Mouse (Mus musculus): ENCODE data around the gene Fgd6. TPM values are rescaled to one million over a fixed set of nuclear protein-coding genes. Genes with fewer than 3 reads are reported as not detected.

Gene Fgd6
- total RNA-seq, 2 experiments from 2014 or later: 0.58 to 1.6 TPM

GRCm38 (mm10) chr10:94133081-94133480, 97.3 kb downstream of the Fgd6 start:
- no peak for ATAC-seq (replicated peaks; ENCODE audit: poor library complexity)

DNA sequence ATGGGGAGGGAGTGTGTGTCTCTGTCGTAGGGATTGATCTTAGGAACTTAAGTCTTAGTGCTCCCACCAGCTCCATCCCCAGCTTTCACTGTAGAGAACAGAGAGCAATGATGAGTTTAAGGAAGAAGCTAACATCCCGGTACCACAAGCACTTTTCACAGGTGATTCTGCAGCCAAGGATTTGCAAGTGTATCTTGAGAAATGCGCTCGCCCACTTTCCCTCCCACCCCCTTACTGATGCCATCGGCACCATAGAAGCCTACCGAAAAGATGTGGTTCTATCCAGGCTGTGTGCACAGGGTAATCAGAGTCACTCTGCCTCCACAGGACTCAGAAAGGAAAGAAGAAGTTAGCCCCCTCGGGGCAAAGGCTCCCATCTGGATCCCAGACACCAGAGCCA, 97.9 kb downstream of the Fgd6 start:
- no peak for ATAC-seq (replicated peaks; ENCODE audit: poor library complexity)

DNA sequence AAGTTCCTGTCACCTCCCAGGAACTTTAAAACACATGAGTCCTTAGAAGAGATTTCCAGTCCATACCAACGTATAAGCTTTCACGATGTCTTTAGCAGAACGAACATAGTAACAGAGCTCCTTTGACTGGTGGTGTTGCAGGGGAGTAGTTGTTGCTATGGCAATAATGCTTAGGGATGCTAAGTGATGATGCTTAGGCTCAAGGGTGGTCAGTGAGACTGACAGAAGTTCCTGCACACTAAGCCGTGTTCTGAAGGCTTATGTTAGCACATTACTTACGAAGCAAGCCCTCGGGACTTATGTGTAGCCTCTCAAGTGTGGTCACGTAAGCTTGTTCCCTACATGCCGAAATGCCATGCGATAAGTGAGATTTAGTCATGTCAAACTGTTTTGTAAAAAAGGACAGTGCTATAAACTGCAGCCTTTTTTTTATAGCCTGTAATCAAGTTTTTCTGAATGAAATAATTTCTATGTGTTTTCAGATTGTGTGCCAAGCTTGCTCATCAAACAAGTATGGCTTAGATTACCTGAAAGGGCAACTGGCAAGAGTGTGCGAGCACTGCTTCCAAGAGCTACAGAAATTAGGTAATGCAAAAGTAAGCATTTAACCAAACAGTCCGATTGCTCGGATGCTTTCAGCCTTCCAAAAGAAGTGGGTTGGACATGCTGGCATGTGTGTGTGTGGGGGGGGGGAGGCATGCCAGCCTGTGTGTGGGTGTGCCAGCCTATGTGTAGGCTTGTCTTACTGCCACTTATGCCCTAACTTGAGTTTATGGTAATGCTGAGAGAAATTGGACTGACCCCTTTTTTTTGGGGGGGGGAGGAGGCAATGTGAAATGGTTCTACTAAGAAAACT, 99.0 kb downstream of the Fgd6 start:
- ATAC-seq (replicated peaks; ENCODE audit: poor library complexity): no peak

DNA sequence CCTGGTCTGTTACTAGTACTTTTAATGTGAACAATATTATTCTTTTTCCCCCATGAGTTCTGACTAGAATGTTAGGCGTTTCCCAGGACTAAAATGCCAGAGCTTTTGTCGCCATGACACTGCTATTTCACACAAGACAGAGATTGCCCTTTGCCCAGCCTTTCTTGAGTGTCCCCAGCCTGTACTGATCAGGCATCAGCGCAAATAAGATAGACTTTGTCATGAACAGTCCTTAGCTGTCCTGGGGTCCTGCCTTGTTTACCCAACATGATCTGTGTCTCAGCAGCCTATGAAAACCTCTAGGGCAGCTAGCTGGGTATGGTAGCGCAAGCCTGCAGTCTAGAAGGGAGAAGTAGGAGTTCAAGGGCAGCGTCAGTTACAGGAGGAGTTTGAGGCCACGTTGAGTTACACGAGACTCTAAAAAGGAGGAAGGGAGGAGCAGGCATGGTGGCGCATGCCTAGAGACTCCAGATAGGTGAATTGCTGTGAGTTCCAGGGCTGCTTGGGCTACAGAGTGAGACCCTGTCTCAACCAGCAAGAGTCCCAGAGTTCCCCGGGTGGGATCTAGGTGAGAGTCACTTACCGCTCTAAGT, 103.2 kb downstream of the Fgd6 start:
- peak; percentile 72 for ATAC-seq (replicated peaks; ENCODE audit: poor library complexity)

DNA sequence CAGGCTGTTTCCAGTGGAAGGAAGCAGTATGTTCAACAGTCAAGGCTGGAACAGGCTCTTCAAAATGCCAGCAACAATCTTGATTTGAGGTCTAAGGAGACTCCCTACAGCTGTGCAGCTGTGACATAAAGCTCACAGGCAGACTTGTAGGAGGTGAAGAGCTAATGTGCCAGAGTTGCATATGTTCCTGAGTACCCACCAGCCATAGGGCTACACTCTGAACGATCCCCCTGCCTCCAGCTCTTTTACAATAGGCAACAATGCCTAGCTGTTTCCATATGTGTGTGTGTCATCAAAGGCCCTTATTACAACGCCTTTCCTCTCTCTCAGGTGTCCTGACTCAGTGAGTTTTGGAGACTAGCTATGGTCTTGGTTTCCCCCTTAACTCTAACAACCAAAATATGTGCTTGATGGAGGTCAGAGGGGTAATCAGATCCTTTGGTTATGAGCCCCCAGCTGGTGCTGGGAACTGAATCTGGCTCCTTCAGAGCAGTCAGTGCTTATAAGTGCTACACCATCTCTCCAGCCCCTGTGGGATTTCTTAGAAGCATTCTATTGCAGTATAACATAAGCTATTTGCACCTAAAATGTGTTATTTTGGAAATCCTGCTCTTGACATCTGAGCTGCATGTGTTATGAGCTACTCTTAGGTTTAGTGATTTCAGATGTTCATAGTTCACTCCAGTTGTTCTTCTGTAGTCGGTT, 104.6 kb downstream of the Fgd6 start:
- no peak for ATAC-seq (replicated peaks; ENCODE audit: poor library complexity)

GRCm38 (mm10) chr10:94142427-94142826, 106.6 kb downstream of the Fgd6 start:
- ATAC-seq (replicated peaks; ENCODE audit: poor library complexity): peak; percentile 50; the same call in 1 of the 2 replicates

DNA sequence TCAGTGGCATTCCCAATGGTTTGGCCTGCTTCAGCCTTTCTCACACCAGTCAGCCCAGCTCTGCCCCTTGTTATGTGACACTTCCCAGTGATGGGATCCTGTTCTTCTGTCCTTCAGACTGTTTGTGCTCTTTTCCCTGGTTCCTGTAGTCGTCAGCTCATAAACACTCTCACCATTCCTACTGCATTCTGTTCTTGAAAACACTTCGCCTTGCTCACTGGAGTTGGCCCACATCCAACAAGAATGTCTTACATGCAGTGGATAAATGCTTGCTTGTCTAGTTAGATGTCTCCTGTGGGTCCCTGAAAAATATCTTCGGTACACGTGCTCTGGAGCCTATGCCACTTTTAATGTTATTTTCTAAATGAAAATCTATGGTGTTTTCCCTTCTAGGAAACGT, 108.8 kb downstream of the Fgd6 start:
- no peak for ATAC-seq (replicated peaks; ENCODE audit: poor library complexity)

GRCm38 (mm10) chr10:94147391-94147755, 111.6 kb downstream of the Fgd6 start:
- ATAC-seq (replicated peaks; ENCODE audit: poor library complexity): peak; percentile 73

- ATAC-seq (replicated peaks; ENCODE audit: poor library complexity): peak; percentile 84
Measured at GRCm38 (mm10) chr10:94147756-94148531, 112.1 kb downstream of the Fgd6 start, which contains the start of gene Nr2c1. Nr2c1 (plus strand) TSS chr10:94148023.

DNA sequence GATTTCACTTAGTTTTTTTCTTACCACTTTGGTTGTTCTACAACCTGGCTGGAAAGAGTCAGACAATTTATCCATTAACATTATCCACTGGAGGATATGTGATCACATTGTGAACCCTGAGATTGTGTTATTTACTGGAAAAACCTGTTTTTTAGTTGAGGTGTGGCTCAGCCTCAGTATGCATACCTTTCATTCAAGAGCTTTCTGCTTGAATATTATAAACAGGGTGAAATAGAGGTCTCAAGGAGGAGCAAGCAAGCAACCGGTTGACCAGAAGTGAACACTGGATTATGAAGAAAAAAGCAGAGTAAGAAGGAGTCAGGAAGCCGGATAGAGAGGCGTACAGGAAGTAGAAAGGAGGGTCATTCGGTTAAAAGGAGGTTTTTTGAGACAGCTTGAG, 115.7 kb downstream of the Fgd6 start:
- ATAC-seq (replicated peaks; ENCODE audit: poor library complexity): no peak

DNA sequence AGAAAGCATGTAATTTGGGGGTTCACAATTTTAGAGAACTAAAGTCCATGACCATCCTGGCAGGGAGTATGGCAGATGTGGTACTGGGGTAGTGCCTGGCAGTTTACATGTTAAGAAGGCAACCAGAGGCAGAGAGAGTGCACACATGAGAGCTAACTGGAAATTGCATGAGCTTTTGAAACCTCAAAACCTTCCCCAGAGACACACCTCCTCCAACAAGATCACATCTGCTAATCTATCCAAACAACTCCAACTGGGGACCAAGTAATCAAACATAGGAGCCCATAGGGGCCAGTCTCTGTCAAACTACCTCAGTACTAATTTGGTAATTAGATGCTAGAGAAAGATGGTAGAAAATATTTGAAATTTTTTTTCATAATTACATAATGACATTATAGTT, 118.0 kb downstream of the Fgd6 start:
- no peak for ATAC-seq (replicated peaks; ENCODE audit: poor library complexity)

- ATAC-seq (replicated peaks; ENCODE audit: poor library complexity): peak; percentile 72
Measured at GRCm38 (mm10) chr10:94158962-94159361, 123.2 kb downstream of the Fgd6 start.

DNA sequence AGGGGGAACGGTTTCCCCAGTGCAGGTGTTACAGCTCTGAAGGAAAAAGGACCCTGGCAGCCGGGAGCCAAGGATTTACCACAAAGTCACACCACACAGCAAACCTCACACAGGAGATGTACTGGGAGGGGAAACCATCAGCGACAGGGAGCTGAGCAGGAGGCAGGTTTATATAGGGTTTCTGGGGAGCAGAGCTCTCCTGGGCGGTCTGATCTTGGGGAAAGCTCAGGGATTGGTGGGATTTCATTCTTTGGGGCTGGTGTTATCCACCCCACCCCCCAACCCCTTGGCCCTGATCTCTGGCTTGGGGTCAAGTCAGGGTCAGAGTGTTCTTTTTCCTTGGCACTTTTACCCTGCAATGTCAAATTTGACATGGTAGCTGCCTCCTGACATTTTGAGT, 123.6 kb downstream of the Fgd6 start:
- ATAC-seq (replicated peaks; ENCODE audit: poor library complexity): no peak

DNA sequence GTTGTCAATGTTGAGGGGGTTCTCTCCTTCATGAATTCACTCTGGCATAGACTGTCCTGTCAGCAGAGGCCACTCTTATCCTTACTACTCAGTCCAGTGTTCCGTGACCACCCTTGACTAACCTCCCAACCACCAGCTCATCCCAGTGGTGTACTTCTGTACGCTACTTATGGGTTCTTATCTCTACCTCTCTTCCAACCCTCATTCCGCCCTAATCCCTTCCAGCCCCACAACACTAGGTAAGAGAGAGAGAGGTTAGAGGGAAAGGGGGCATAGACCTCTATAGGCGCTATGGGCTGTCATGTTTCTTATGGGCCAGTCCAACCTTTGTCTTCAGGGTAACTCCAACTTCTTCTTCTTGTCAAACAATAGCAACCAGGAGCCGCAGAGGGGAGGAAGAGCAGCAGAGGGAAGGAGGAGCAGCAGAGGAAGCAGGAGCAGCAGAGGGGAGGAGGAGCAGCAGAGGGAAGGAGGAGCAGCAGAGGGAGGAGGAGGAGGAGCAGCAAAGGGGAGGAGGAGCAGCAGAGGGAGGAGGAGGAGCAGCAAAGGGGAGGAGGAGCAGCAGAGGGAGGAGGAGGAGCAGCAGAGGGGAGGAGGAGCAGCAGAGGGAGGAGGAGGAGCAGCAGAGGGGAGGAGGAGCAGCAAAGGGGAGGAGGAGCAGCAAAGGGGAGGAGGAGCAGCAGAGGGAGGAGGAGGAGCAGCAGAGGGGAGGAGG, 125.4 kb downstream of the Fgd6 start:
- no peak for ATAC-seq (replicated peaks; ENCODE audit: poor library complexity)

DNA sequence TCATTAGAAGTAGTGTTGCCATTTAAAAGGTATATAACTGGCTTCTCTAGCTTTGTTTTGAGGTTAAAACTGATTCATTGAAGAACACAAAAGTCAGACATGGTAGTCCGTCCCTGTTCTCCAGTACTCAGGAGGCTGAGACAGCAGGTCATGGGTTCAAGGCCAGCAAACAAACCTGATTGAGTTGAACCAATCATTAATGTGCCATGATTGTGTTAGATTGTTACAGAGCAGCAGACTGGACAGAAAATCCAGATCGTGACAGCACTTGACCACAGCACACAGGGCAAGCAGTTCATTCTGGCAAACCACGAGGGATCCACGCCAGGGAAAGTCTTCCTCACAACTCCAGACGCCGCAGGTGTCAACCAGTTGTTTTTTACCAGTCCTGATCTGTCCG, 126.2 kb downstream of the Fgd6 start:
- ATAC-seq (replicated peaks; ENCODE audit: poor library complexity): no peak

DNA sequence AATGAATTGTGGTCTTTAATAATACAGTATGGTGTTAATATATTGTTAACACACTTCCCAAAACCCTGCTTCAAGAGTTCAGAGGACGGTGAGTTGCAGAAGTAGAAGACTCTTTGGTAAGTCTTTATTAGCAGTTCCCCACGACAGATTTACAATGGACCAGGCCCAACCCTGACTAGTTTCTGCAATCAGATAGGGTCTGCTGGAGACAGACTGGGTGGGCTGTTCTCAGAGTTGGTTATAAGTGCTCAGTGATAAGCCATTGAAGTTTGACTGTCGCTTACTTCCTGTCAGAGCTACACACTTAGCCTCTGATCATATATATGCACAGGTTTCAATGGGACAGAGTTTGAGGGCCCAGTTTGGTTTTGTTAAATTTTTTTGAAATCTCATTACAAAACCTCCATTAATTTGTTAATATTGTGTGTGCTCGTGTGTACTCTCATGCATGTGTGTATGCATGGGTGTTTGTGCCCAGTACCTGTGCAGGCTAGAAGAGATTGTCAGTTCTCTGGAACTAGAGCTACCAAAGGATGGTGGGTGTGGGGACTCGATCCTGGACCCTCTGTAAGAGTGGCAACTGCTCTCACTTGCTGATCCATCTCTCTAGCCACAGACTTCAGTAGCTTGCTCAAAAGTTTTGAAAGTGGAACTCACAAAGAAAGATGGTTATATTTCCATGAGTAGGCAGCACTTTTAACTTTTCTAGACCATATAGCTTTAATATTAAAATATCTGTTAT, 128.5 kb downstream of the Fgd6 start:
- ATAC-seq (replicated peaks; ENCODE audit: poor library complexity): no peak

GRCm38 (mm10) chr10:94165426-94165825, 129.6 kb downstream of the Fgd6 start:
- no peak for ATAC-seq (replicated peaks; ENCODE audit: poor library complexity)

GRCm38 (mm10) chr10:94167051-94167750, 131.4 kb downstream of the Fgd6 start:
- no peak for ATAC-seq (replicated peaks; ENCODE audit: poor library complexity)

Data from megakaryocyte progenitor cell, adult 5-6 weeks (primary cell).